Mouse (Mus musculus) limb, embryonic 15.5 days (tissue): ENCODE data around the gene Aox1. TPM values are rescaled to one million over a fixed set of nuclear protein-coding genes. Genes with fewer than 3 reads are reported as not detected.

Experiments
- ATAC-seq: fragments of 200-750 bp; cut with Nextera tagmentation; 2 replicates; pipeline ENCODE4 v1.8.0; 2017; ENCODE audit warnings: low read depth, moderate TSS enrichment; ENCODE audit not compliant: insufficient number of reproducible peaks, low FRiP score, low TSS enrichment
- H3K27ac ChIP-seq: fragments of 300-500 bp; sonication (generic); 2 replicates; pipeline ENCODE4 v1.5.1; 2015; ENCODE audit warnings: moderate library complexity, mild to moderate bottlenecking, inconsistent platforms
- H3K27me3 ChIP-seq: fragments of 300-500 bp; sonication (generic); 2 replicates; pipeline ENCODE4 v1.6.1; 2015; ENCODE audit warnings: inconsistent platforms
- H3K36me3 ChIP-seq: fragments of 300-500 bp; sonication (generic); 2 replicates; pipeline ENCODE4 v1.6.1; 2015; ENCODE audit warnings: inconsistent platforms
- H3K4me1 ChIP-seq: fragments of 300-500 bp; sonication (generic); 2 replicates; pipeline ENCODE4 v1.6.1; 2015; ENCODE audit warnings: inconsistent platforms
- H3K4me2 ChIP-seq: fragments of 300-500 bp; sonication (generic); 2 replicates; pipeline ENCODE4 v1.6.1; 2015; ENCODE audit warnings: mild to moderate bottlenecking, inconsistent platforms
- H3K4me3 ChIP-seq: fragments of 300-500 bp; sonication (generic); 2 replicates; pipeline ENCODE4 v1.5.1; 2015; ENCODE audit warnings: mild to moderate bottlenecking, inconsistent platforms
- H3K9ac ChIP-seq: fragments of 300-500 bp; sonication (generic); 2 replicates; pipeline ENCODE4 v1.6.1; 2015; ENCODE audit warnings: inconsistent platforms
- H3K9me3 ChIP-seq: fragments of 300-500 bp; sonication (generic); 2 replicates; pipeline ENCODE4 v1.6.1; 2016; ENCODE audit warnings: inconsistent platforms
- WGBS: fragments of 180-500 bp; shearing (Covaris S2); methylation state at CpG from one replicate; pipeline ENCODE4 v1.1.7; 2015; 5-methylcytosine and 5-hydroxymethylcytosine counted together
- polyA plus RNA-seq: library from polyadenylated mRNA; unstranded; fragments of >200 nt; fragmentation: Nextera tagmentation; extraction: Ambion mirVana; gene quantifications from 2 replicates; pipeline ENCODE4 v1.2.1, GENCODE M21; 2015

Gene Aox1
- polyA plus RNA-seq, 1 experiment from 2014 or later = 0.42 TPM

GRCm38 (mm10) chr1:58113441-58113840 is 83.7 kb downstream of the Aox1 start:
- 0 out of 2 replicates have a peak, but pooled peaks cover 3% of the 10 kb centered on the region for H3K4me1 ChIP-seq
- no peak overlapping the region for H3K4me2 ChIP-seq
- H3K27ac ChIP-seq = no peak overlapping the region
- ATAC-seq = no peak
- no peak overlapping the region for H3K4me3 ChIP-seq
- no peak overlapping the region for H3K9ac ChIP-seq
- H3K27me3 ChIP-seq = no peaks in the 10 kb centered on the region
- no peaks in the 10 kb centered on the region for H3K36me3 ChIP-seq
- H3K9me3 ChIP-seq = no peaks in the 10 kb centered on the region

GRCm38 (mm10) chr1:58114021-58114560 is 84.4 kb downstream of the Aox1 start:
- H3K9ac ChIP-seq = no peak overlapping the region
- no peaks in the 10 kb centered on the region for H3K9me3 ChIP-seq
- no peaks in the 10 kb centered on the region for H3K27me3 ChIP-seq
- ATAC-seq = no peak
- no peak overlapping the region for H3K4me2 ChIP-seq
- H3K36me3 ChIP-seq = no peaks in the 10 kb centered on the region
- 0 out of 2 replicates have a peak, but pooled peaks cover 3% of the 10 kb centered on the region for H3K4me1 ChIP-seq
- H3K27ac ChIP-seq = no peak overlapping the region
- 62% methylated on average over 6 of the region's 6 CpGs for WGBS
- H3K4me3 ChIP-seq = no peak overlapping the region

- Histone ChIP-seq H3K4me1 (0 out of 2 replicates have a peak, but pooled peaks cover 3% of the 10 kb centered on the region), H3K4me3 (no peak overlapping the region), H3K9me3 (no peaks in the 10 kb centered on the region), H3K9ac (no peak overlapping the region), H3K27me3 (no peaks in the 10 kb centered on the region), H3K4me2 (no peak overlapping the region), H3K27ac (no peak overlapping the region), H3K36me3 (no peaks in the 10 kb centered on the region)
- 69% methylated on average over 12 of the region's 12 CpGs for WGBS
- no peak for ATAC-seq
Measured at GRCm38 (mm10) chr1:58114666-58115375, 85.1 kb downstream of the Aox1 start.

- no peak overlapping the region for H3K27ac ChIP-seq
- H3K9me3 ChIP-seq = no peaks in the 10 kb centered on the region
- ATAC-seq = no peak
- WGBS = 88% methylated on average over 3 of the region's 3 CpGs
- H3K9ac ChIP-seq = no peak overlapping the region
- H3K27me3 ChIP-seq = no peaks in the 10 kb centered on the region
- no peaks in the 10 kb centered on the region for H3K36me3 ChIP-seq
- H3K4me2 ChIP-seq = no peak overlapping the region
- no peak overlapping the region for H3K4me3 ChIP-seq
- H3K4me1 ChIP-seq = no peaks in the 10 kb centered on the region
Measured at GRCm38 (mm10) chr1:58118231-58118630, 88.5 kb downstream of the Aox1 start.

- Histone ChIP-seq H3K9ac (no peak overlapping the region), H3K4me2 (no peak overlapping the region), H3K27ac (no peak overlapping the region), H3K9me3 (no peaks in the 10 kb centered on the region), H3K36me3 (no peaks in the 10 kb centered on the region), H3K4me1 (no peaks in the 10 kb centered on the region), H3K27me3 (no peaks in the 10 kb centered on the region), H3K4me3 (no peak overlapping the region)
- 86% methylated on average over 8 of the region's 8 CpGs for WGBS
- no peak for ATAC-seq
Measured at GRCm38 (mm10) chr1:58124901-58125300, 95.2 kb downstream of the Aox1 start.

- no peak for ATAC-seq
- Histone ChIP-seq H3K27me3 (no peaks in the 10 kb centered on the region), H3K27ac (no peak overlapping the region), H3K36me3 (no peaks in the 10 kb centered on the region), H3K4me3 (no peak overlapping the region), H3K9me3 (no peaks in the 10 kb centered on the region), H3K4me1 (no peaks in the 10 kb centered on the region), H3K9ac (no peak overlapping the region), H3K4me2 (no peak overlapping the region)
Measured at GRCm38 (mm10) chr1:58137891-58138290, 108.2 kb downstream of the Aox1 start.

- 91% methylated on average over 9 of the region's 9 CpGs for WGBS
- Histone ChIP-seq H3K36me3 (no peaks in the 10 kb centered on the region), H3K4me1 (no peaks in the 10 kb centered on the region), H3K4me3 (no peak overlapping the region), H3K4me2 (no peak overlapping the region), H3K9me3 (no peaks in the 10 kb centered on the region), H3K9ac (no peak overlapping the region), H3K27ac (no peak overlapping the region), H3K27me3 (no peaks in the 10 kb centered on the region)
- no peak for ATAC-seq
Measured at GRCm38 (mm10) chr1:58138986-58139385, 109.3 kb downstream of the Aox1 start.

GRCm38 (mm10) chr1:58140607-58141006 is 110.9 kb downstream of the Aox1 start:
- Histone ChIP-seq H3K9ac (no peak overlapping the region), H3K27ac (no peak overlapping the region), H3K36me3 (no peaks in the 10 kb centered on the region), H3K4me1 (no peaks in the 10 kb centered on the region), H3K4me2 (no peak overlapping the region), H3K9me3 (no peaks in the 10 kb centered on the region), H3K4me3 (no peak overlapping the region), H3K27me3 (no peaks in the 10 kb centered on the region)
- ATAC-seq = no peak
- WGBS = 86% methylated on average over 5 of the region's 5 CpGs

GRCm38 (mm10) chr1:58144384-58145069 is 114.8 kb downstream of the Aox1 start:
- Histone ChIP-seq H3K4me1 (no peaks in the 10 kb centered on the region), H3K36me3 (no peaks in the 10 kb centered on the region), H3K9me3 (no peaks in the 10 kb centered on the region), H3K9ac (no peak overlapping the region), H3K27ac (no peak overlapping the region), H3K4me3 (no peak overlapping the region), H3K4me2 (no peak overlapping the region), H3K27me3 (no peaks in the 10 kb centered on the region)
- 64% methylated on average over 10 of the region's 10 CpGs for WGBS
- ATAC-seq = no peak

GRCm38 (mm10) chr1:58146026-58146425 is 116.3 kb downstream of the Aox1 start:
- 84% methylated on average over 10 of the region's 10 CpGs for WGBS
- no peaks in the 10 kb centered on the region for H3K36me3 ChIP-seq
- H3K4me2 ChIP-seq = no peak overlapping the region
- no peak overlapping the region for H3K27ac ChIP-seq
- H3K4me3 ChIP-seq = no peak overlapping the region
- no peak for ATAC-seq
- H3K9me3 ChIP-seq = no peaks in the 10 kb centered on the region
- no peak overlapping the region for H3K9ac ChIP-seq
- no peaks in the 10 kb centered on the region for H3K4me1 ChIP-seq
- no peaks in the 10 kb centered on the region for H3K27me3 ChIP-seq

GRCm38 (mm10) chr1:58147776-58148175 is 118.0 kb downstream of the Aox1 start:
- Histone ChIP-seq H3K9ac (no peak overlapping the region), H3K4me2 (no peak overlapping the region), H3K4me1 (no peaks in the 10 kb centered on the region), H3K4me3 (no peak overlapping the region), H3K27ac (no peak overlapping the region), H3K9me3 (no peaks in the 10 kb centered on the region), H3K27me3 (no peaks in the 10 kb centered on the region), H3K36me3 (no peaks in the 10 kb centered on the region)
- 62% methylated on average over 6 of the region's 6 CpGs for WGBS
- ATAC-seq = no peak

GRCm38 (mm10) chr1:58152247-58152646 is 122.5 kb downstream of the Aox1 start:
- Histone ChIP-seq H3K4me1 (no peaks in the 10 kb centered on the region), H3K36me3 (no peaks in the 10 kb centered on the region), H3K27me3 (no peaks in the 10 kb centered on the region), H3K4me2 (no peak overlapping the region), H3K9me3 (no peaks in the 10 kb centered on the region), H3K9ac (no peak overlapping the region), H3K4me3 (no peak overlapping the region), H3K27ac (no peak overlapping the region)
- 77% methylated on average over 8 of the region's 8 CpGs for WGBS
- no peak for ATAC-seq
